Mouse (Mus musculus): ENCODE results near the gene Gstt3. TPM values are rescaled to one million over a fixed set of nuclear protein-coding genes. Genes with fewer than 3 reads are reported as not detected.

Gene Gstt3
- polyA plus RNA-seq, 1 experiment = 1.6 TPM

DNA sequence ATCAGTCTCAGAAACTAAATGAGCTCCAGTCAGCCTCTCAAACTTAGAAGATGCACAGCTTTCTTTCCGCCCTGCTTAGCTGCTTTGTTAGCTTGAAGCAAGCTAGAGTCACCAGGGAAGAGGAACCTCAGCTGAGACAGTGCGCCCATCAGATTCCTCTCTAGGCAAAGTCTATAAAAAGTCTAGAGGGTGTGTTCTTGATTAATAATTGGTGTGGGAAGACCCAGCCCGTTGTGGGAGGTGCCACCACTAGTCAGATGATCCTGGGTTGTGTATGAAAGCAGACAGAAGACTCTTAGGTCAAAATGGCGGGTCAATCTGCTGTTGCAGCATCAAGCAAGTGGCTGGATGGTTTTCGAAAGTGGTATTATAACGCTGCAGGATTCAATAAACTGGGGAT, 14.4 kb downstream of the Gstt3 start:
- H3K27me3 ChIP-seq (replicated peaks) = peaks cover 4% of the 10 kb centered on the region
- peaks cover 2% of the 10 kb centered on the region for H3K36me3 ChIP-seq (replicated peaks; ENCODE audit: low read length)
- H3K4me1 ChIP-seq = peaks cover 28% of the 10 kb centered on the region
- TF ChIP-seq FLI1 (IDR thresholded peaks at IDR 0.05; ENCODE audit: low read length) = no peak
- TF ChIP-seq GATA1 (IDR thresholded peaks at IDR 0.05; ENCODE audit: borderline replicate concordance, low read length) = no peak
- no peak overlapping the region for H3K4me3 ChIP-seq (replicated peaks)
- H3K9me3 ChIP-seq = no peaks in the 10 kb centered on the region

DNA sequence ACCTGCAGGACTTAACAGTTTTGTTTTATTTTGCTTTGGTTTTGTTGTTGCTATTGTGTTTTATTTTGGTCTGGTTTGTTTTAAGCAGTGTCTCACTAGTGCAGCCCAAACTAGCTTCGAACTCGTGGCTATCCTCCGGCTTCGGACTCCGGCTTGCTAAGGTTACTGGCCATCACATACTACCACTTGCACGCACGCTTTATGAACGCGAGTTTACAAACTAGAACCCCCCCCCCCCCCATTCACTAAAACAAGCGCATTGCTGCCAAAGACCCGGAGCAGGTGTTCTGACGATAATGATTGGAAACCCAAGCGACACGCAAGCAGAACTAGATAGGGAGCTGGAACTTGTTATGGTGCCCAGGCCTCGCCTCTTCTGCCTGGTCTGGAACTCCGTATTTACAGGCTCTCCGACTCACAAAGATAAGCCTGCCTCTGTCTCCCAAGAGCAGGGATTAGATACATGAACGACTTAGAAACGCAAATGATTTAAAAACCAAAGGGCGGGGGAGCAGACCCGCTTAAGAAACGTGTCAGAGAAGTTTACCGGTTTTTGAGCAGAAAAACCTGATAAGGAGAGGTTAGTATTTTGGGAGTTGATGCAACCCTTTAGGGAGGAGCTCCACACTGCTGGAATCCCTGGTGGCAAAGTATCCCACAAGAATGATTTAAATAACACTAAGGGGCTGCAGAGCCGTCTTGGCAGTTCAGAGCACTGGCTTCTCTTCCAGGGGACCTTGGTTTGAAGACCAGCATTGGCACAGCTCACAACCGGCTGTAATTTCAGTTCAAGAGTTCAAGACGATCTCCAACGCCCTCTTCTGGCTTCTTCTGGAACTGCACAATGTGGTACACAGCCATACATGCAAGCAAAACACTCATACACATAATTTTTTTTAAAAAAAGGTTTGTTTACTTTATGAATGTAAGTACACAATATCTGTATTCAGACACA, 16.4 kb downstream of the Gstt3 start:
- Histone ChIP-seq H3K27me3 (replicated peaks) (no peaks in the 10 kb centered on the region), H3K9me3 (no peaks in the 10 kb centered on the region), H3K4me1 (peaks cover 33% of the 10 kb centered on the region), H3K36me3 (replicated peaks; ENCODE audit: low read length) (peaks cover 19% of the 10 kb centered on the region), H3K4me3 (replicated peaks) (peak overlapping the region; percentile 99)
- TF ChIP-seq FLI1 (IDR thresholded peaks at IDR 0.05; ENCODE audit: low read length) (no peak), GATA1 (IDR thresholded peaks at IDR 0.05; ENCODE audit: borderline replicate concordance, low read length) (no peak)

DNA sequence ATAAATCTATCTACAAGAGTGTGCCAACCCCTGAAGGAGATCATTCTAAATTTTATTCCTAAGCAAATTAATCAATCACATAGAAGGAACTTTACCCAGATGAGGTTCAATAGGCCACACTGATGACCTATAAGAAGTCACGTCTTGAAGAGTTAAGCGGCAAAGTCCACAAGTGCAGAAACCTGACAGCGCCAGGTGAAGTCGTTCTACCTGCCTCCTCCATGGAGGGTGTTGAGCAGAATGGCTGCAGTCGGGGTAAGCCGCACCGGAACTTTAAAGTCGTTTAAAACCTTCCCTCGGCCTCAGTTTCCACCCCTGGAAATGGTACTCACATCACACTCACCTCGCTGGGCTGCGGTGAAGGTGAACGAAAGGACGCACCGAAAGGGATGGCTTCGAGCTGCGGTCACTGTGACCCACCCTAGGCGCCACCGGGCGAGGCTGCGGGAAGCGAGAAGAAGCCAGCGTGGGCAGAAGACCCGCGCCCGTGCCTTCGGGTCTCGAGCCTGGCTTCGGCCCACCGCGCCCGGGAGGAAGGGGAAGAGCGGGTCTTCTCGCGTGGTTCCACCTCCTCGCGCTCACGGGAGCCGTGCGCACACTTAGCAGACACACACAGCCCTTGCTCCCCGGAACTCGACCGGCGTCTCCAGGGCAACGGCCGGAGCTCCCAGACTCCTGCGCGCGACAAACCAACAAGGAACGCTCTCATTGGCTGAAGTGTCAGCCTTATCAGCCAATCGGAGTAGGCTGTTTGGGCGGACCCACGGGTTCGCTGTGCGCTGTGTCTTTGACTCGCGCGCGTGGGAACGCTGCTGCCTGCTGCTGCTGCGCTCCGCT, 17.3 kb downstream of the Gstt3 start, which contains the start of gene Cabin1:
Cabin1 (minus strand) TSS at position 660 of the 837 bp plus-strand sequence.
- peak within 1 kb of the TSS; percentile 99 for H3K4me3 ChIP-seq (replicated peaks)
- TF ChIP-seq GATA1 (IDR thresholded peaks at IDR 0.05; ENCODE audit: borderline replicate concordance, low read length) (no peak), FLI1 (IDR thresholded peaks at IDR 0.05; ENCODE audit: low read length) (no peak)
- H3K4me1 ChIP-seq = peaks cover 33% of the 10 kb centered on the region
- no peaks in the 10 kb centered on the region for H3K9me3 ChIP-seq
- H3K36me3 ChIP-seq (replicated peaks; ENCODE audit: low read length) = peaks cover 28% of the 10 kb centered on the region
- H3K27me3 ChIP-seq (replicated peaks) = no peaks in the 10 kb centered on the region

DNA sequence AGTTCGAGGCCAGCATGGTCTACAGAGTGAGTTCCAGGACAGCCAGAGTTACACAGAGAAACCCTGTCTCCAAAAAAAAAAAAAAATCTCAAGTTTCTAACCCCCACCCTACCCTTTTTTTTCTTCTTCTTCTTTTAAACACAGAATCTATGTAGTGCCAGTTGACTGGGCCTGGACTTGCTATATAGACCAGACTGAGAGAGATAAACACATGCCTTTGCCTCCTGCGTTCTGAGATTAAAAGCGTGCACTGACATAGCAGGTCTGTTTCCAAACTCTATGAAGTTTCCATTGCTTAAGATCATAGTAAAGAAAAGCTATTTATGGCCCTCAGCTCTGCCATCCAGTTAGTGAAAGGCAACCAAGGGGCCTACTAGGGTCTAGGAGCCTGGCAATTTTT, 18.8 kb downstream of the Gstt3 start:
- H3K4me1 ChIP-seq = peaks cover 29% of the 10 kb centered on the region
- peaks cover 41% of the 10 kb centered on the region for H3K36me3 ChIP-seq (replicated peaks; ENCODE audit: low read length)
- TF ChIP-seq GATA1 (IDR thresholded peaks at IDR 0.05; ENCODE audit: borderline replicate concordance, low read length) = no peak
- TF ChIP-seq FLI1 (IDR thresholded peaks at IDR 0.05; ENCODE audit: low read length) = no peak

DNA sequence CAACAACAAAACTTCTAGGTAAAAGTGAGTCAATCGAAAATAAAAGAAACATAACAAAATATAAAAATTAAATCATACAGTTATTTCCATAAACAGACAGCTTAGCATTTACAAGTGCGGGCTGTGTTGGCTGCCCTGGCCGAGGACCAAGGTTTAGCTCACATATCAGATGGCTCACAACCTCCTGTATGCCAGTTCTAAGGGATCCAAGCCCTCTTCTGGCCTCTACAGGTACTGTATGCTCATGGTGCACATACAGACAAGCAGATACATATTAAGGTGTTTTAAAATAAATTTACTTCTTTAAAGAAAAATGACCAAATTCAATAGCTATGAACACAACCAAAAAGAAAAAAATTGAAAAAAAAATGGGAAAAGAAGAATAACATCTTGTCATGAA, 20.9 kb downstream of the Gstt3 start:
- H3K9me3 ChIP-seq = no peaks in the 10 kb centered on the region
- H3K4me3 ChIP-seq (replicated peaks) = no peak overlapping the region
- no peaks in the 10 kb centered on the region for H3K27me3 ChIP-seq (replicated peaks)
- H3K4me1 ChIP-seq = peaks cover 33% of the 10 kb centered on the region
- TF ChIP-seq GATA1 (IDR thresholded peaks at IDR 0.05; ENCODE audit: borderline replicate concordance, low read length) (no peak), FLI1 (IDR thresholded peaks at IDR 0.05; ENCODE audit: low read length) (no peak)
- peaks cover 61% of the 10 kb centered on the region for H3K36me3 ChIP-seq (replicated peaks; ENCODE audit: low read length)

More for the DNA sequence above, 18.8 kb downstream of the Gstt3 start:
- H3K27me3 ChIP-seq (replicated peaks) = no peaks in the 10 kb centered on the region
- H3K9me3 ChIP-seq = no peaks in the 10 kb centered on the region
- H3K4me3 ChIP-seq (replicated peaks) = no peak overlapping the region

DNA sequence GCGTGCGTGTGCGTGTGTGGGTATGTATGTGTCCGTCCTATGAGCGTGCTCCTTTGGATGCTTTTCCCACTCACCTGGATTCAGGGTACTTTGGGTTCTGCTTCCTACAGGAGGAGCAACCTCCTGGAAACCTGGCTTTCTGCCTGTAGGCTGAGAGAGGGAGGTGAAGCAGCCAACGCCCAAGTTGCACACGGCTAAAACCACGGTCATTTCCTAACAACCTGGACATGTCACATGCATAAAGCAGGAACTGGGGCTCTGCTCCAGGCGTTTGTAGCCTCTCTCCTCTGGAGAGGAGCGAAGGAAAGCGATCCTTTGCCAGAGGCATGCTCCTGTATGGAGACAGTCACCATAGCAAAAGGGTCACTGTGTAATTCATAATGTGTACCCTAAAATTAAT, 24.5 kb downstream of the Gstt3 start:
- Histone ChIP-seq H3K4me3 (replicated peaks) (no peak overlapping the region), H3K9me3 (no peaks in the 10 kb centered on the region), H3K27me3 (replicated peaks) (no peaks in the 10 kb centered on the region), H3K4me1 (peaks cover 12% of the 10 kb centered on the region), H3K36me3 (replicated peaks; ENCODE audit: low read length) (peaks cover 94% of the 10 kb centered on the region)
- TF ChIP-seq GATA1 (IDR thresholded peaks at IDR 0.05; ENCODE audit: borderline replicate concordance, low read length) (no peak), FLI1 (IDR thresholded peaks at IDR 0.05; ENCODE audit: low read length) (no peak)

DNA sequence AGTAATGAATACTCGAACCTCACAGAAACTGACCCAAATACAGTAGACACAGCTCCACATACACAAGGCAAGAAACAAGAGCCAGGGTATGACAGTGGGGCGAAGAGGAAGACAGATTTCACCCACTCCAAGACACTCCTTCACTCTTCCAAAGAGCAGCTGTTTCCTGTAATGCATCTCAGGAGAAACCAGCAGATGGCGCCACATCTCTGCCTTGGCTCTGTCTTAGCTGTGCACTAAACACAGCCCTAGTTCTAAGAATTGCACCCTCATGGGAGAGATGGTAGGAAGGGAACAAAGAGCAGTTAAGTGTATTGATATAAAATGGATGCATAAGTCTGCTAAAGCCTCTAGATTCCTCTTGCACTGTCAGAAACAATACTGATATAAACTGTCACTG, 37.2 kb downstream of the Gstt3 start:
- H3K4me3 ChIP-seq (replicated peaks) = no peak overlapping the region
- H3K36me3 ChIP-seq (replicated peaks; ENCODE audit: low read length) = peaks cover 96% of the 10 kb centered on the region
- no peak for TF ChIP-seq FLI1 (IDR thresholded peaks at IDR 0.05; ENCODE audit: low read length)
- TF ChIP-seq GATA1 (IDR thresholded peaks at IDR 0.05; ENCODE audit: borderline replicate concordance, low read length) = no peak
- H3K9me3 ChIP-seq = no peaks in the 10 kb centered on the region
- peaks cover 26% of the 10 kb centered on the region for H3K4me1 ChIP-seq
- no peaks in the 10 kb centered on the region for H3K27me3 ChIP-seq (replicated peaks)

DNA sequence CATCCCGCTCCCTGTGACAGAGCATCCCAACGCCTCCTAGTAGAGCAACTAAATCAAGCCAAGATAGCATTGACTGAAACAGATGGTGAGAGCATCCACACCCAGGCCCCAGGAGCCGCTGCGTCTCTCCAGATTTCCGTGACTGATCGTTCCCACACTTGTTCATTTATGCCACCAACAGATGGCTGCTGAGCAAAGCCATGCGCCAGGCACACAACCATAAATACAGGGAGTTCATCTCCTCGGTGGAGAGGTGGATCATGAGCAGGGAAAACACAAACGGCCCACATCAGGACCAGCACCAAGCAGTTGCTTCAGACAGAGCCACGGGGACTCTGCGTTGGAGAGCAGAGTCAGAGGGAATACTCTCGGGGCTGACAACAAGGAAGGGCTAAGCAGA, 37.8 kb downstream of the Gstt3 start:
- Histone ChIP-seq H3K4me3 (replicated peaks) (no peak overlapping the region), H3K4me1 (peaks cover 31% of the 10 kb centered on the region), H3K9me3 (no peaks in the 10 kb centered on the region), H3K27me3 (replicated peaks) (no peaks in the 10 kb centered on the region), H3K36me3 (replicated peaks; ENCODE audit: low read length) (peaks cover 99% of the 10 kb centered on the region)
- no peak for TF ChIP-seq FLI1 (IDR thresholded peaks at IDR 0.05; ENCODE audit: low read length)
- no peak for TF ChIP-seq GATA1 (IDR thresholded peaks at IDR 0.05; ENCODE audit: borderline replicate concordance, low read length)

DNA sequence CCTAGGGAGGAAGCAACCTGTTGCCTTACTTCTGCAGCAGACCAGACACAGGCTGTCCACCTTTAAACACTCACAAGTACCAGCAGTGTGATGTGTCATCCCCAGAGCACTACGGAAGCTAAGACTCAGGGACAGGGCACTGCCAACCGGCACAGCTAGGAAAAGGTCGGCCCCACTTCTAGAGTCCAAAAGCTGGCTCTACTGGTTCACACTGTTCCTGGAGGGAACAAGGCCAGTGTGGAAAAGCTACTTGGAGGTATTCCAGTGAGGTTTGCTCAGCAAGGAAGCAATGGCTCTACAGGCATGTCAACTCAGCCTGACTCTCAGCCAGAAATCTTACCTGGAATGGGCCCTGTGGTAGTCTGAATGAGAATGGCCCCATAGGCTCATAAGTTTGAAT, 40.3 kb downstream of the Gstt3 start:
- Histone ChIP-seq H3K4me1 (peaks cover 31% of the 10 kb centered on the region), H3K4me3 (replicated peaks) (no peak overlapping the region), H3K36me3 (replicated peaks; ENCODE audit: low read length) (peaks cover 99% of the 10 kb centered on the region), H3K27me3 (replicated peaks) (no peaks in the 10 kb centered on the region), H3K9me3 (no peaks in the 10 kb centered on the region)
- no peak for TF ChIP-seq FLI1 (IDR thresholded peaks at IDR 0.05; ENCODE audit: low read length)
- no peak for TF ChIP-seq GATA1 (IDR thresholded peaks at IDR 0.05; ENCODE audit: borderline replicate concordance, low read length)

All from megakaryocyte, embryonic 14.5 days (primary cell).